Mouse (Mus musculus): Measurements from ENCODE around the gene Pdpn. TPM values are rescaled to one million over a fixed set of nuclear protein-coding genes. Genes with fewer than 3 reads are reported as not detected.

The Pdpn gene
- polyA plus RNA-seq, 1 experiment from 2014 or later, result 51.0 TPM

DNA sequence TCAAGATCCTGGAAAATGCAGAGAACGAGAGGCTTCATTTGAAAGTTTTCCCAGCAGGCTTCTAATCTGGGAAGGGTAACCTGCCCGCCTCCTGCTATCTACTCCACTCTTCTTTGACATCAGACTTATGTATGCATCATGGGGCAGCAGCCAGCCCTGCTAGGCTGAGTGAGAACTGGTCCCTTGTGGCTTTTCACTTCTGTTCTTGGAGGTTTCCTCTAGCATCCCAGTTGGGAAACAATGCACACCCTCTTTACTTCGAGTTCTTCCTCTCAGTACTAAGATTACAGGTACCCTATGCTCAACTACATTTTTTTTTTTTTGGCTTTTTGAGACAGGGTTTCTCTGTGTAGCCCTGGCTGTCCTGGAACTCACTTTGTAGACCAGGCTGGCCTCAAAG lies 28.5 kb downstream of the Pdpn start:
- Histone ChIP-seq H3K9me3 (no peaks in the 10 kb centered on the region), H3K4me2 (no peak overlapping the region), H3K4me3 (no peak overlapping the region), H3K36me3 (no peaks in the 10 kb centered on the region), H3K4me1 (no peaks in the 10 kb centered on the region), H3K27ac (no peak overlapping the region), H3K27me3 (no peaks in the 10 kb centered on the region), H3K9ac (no peak overlapping the region)
- 61% methylated on average over 3 of the region's 3 CpGs for WGBS
- no peak for ATAC-seq (ENCODE audit: borderline replicate concordance, extremely low read depth, low FRiP score, low TSS enrichment)

DNA sequence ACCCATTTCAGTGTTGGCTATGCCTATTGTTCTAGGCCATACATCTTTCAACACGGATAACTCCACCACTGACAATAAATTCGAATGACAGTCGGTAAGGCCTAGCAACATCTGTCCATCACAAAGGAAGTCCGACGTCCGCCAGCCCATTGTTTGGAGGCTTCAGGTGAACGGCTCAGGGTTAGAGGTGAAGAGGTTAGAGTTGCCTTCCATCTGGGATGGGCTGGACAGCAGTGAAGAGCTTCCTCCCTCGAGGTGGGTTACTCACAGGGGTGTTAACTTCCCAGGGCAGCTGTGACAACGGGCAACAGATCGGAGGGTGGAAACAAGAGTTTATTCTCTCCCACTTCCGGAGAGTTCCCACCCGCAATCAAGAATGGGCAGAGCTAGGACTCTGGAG lies 36.7 kb downstream of the Pdpn start:
- Histone ChIP-seq H3K9ac (no peak overlapping the region), H3K36me3 (no peaks in the 10 kb centered on the region), H3K27me3 (no peaks in the 10 kb centered on the region), H3K4me3 (no peak overlapping the region), H3K9me3 (no peaks in the 10 kb centered on the region), H3K27ac (no peak overlapping the region), H3K4me1 (peaks cover 3% of the 10 kb centered on the region; the same call in 1 of the 2 replicates), H3K4me2 (no peak overlapping the region)
- no peak for ATAC-seq (ENCODE audit: borderline replicate concordance, extremely low read depth, low FRiP score, low TSS enrichment)
- WGBS, result 73% methylated on average over 12 of the region's 12 CpGs

DNA sequence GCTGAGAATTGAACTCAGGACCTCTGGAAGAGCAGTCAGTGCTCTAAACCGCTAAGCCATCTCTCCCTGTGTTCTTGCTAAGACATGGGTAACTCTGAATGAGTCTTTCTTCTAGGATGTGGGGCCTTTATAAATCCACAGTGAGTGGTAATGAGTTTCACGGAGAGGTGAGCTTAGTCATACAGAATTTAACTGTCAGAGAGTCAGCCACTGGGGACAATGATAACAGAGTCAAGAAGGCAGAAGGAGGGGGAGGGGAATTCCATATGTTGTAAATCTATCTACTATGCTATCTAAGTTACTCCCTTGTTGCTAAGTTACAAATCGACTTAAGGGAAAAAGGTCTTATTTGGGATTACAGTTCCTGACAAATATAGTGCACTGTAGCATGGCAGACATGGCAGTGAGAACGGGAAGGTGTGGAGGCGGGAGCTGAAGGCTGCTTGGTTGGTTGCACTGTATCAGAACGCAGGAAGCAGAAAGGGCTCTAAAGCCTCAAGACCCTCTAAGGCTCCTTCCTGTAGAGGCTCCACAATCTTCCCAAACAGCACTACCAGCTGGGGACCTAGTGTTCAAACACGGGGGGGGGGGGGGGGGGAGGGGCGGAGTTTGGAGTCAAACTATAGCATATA lies 39.5 kb downstream of the Pdpn start:
- Histone ChIP-seq H3K27ac (no peak overlapping the region), H3K36me3 (no peaks in the 10 kb centered on the region), H3K4me1 (peaks cover 3% of the 10 kb centered on the region; the same call in 1 of the 2 replicates), H3K4me2 (no peak overlapping the region), H3K27me3 (no peaks in the 10 kb centered on the region), H3K4me3 (no peak overlapping the region), H3K9ac (no peak overlapping the region), H3K9me3 (no peaks in the 10 kb centered on the region)
- peak; percentile 50; the same call in 1 of the 2 replicates for ATAC-seq (ENCODE audit: borderline replicate concordance, extremely low read depth, low FRiP score, low TSS enrichment)
- 38% methylated on average over 7 of the region's 8 CpGs for WGBS

DNA sequence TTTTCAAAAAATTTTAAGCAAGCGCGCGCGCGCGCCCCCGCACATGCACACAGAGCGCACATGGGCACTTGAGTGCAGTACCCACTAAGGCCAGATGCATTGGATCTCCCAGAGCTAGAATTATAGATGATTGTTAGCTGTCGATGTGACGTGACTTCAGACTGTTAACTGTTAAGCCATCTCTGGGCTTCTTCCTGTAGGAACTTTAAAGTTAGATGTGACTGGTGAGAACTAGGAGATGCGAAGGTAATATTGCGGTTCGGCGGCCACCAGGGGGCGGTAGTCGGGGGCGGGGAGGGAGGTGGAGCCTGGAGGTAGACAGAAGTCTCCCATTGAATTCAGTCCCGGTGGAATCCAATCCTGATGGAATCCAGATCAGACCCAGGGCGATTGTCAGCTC lies 40.8 kb downstream of the Pdpn start:
- Histone ChIP-seq H3K27ac (no peak overlapping the region), H3K9ac (no peak overlapping the region), H3K27me3 (no peaks in the 10 kb centered on the region), H3K4me1 (peaks cover 3% of the 10 kb centered on the region; the same call in 1 of the 2 replicates), H3K4me3 (no peak overlapping the region), H3K9me3 (no peaks in the 10 kb centered on the region), H3K36me3 (no peaks in the 10 kb centered on the region), H3K4me2 (peak overlapping the region; percentile 46)
- ATAC-seq (ENCODE audit: borderline replicate concordance, extremely low read depth, low FRiP score, low TSS enrichment), result no peak
- 37% methylated on average over 19 of the region's 19 CpGs for WGBS

DNA sequence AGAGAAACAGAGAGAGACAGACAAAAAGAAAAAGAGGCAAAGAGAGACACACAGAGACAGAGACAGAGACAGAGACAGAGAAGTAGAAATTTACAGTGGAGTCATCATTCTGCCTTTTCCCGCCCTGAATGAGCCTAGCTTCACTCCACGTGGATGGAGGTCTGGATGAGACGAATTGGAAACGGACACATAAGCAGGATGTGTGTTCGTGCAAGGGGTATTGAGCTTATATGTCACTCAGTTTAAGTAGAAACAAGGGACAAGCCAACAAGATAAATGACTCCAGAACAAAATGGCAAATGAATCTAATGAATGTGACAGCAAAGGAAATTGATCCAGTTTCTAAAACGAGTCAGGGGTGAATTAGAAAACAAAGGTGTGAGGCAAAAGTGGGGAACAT lies 41.4 kb downstream of the Pdpn start:
- H3K27ac ChIP-seq, result no peak overlapping the region
- H3K4me2 ChIP-seq, result peak overlapping the region; percentile 46; the same call in 1 of the 2 replicates
- H3K9me3 ChIP-seq, result no peaks in the 10 kb centered on the region
- ATAC-seq (ENCODE audit: borderline replicate concordance, extremely low read depth, low FRiP score, low TSS enrichment), result no peak
- 43% methylated on average over 6 of the region's 6 CpGs for WGBS
- H3K27me3 ChIP-seq, result no peaks in the 10 kb centered on the region
- H3K9ac ChIP-seq, result no peak overlapping the region
- H3K4me1 ChIP-seq, result peaks cover 3% of the 10 kb centered on the region; the same call in 1 of the 2 replicates
- H3K4me3 ChIP-seq, result no peak overlapping the region
- H3K36me3 ChIP-seq, result no peaks in the 10 kb centered on the region

DNA sequence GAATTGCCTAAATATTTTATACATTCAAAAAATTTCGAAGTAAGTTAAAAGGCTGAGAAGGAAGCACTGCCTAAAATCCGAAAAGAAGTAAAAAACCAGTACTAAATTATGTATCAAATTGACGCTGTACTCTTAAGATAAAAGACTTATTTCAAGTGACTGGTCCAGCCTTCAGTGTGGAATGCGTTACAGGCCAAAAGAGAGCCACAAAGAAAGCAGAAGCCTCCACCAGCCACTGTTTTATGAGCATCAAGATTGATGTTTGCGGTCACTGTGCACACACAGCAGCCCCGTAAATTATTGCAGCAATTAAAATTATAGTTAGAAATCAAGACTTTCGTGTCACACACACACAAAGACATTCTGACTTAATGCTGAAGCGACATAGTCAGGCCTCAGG lies 43.8 kb downstream of the Pdpn start:
- Histone ChIP-seq H3K4me2 (no peak overlapping the region), H3K4me1 (peaks cover 3% of the 10 kb centered on the region; the same call in 1 of the 2 replicates), H3K27ac (peak overlapping the region; percentile 53), H3K4me3 (no peak overlapping the region), H3K27me3 (no peaks in the 10 kb centered on the region), H3K9ac (no peak overlapping the region), H3K9me3 (no peaks in the 10 kb centered on the region), H3K36me3 (no peaks in the 10 kb centered on the region)
- WGBS, result 53% methylated on average over 8 of the region's 8 CpGs
- no peak for ATAC-seq (ENCODE audit: borderline replicate concordance, extremely low read depth, low FRiP score, low TSS enrichment)

DNA sequence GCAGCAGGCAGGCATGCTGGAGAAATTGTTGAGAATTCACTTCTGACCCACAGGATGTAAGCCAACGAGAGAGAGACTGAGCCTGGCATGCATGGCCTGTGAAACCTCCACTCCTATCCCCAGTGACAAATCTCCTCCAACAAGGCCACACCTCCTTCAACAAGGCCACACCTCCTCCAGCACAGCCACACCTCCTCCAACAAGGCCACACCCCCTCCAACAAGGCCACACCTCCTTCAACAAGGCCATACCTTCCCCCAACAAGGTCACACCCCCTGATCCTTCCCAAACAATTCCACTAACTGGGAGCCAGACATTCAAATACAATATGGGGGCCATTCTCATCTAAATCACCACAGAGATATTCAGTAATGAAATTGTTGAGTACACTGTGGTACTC lies 46.0 kb downstream of the Pdpn start:
- Histone ChIP-seq H3K4me2 (no peak overlapping the region), H3K27ac (no peak overlapping the region), H3K4me1 (no peaks in the 10 kb centered on the region), H3K27me3 (no peaks in the 10 kb centered on the region), H3K4me3 (no peak overlapping the region), H3K36me3 (no peaks in the 10 kb centered on the region), H3K9me3 (no peaks in the 10 kb centered on the region), H3K9ac (no peak overlapping the region)
- 75% methylated on average over 1 of the region's 1 CpGs for WGBS
- ATAC-seq (ENCODE audit: borderline replicate concordance, extremely low read depth, low FRiP score, low TSS enrichment), result no peak

DNA sequence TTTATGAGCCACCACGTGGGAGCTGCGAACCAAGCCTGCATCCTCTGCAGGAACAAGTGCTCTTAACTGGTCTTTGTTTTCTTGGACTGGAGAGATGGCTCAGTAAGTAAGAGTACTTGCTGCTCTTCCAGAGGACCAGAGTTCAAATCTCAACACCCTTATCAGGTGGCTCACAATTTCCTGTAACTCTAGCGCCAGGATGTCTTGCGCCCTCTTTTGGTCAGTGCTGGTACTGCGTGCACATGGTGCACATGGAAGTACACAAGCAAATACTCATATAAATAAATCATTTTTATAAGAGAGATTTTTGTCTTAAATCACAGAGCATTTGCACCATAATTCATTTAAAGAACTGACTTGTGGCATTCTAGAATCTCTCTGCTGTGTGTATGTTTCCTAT lies 51.3 kb downstream of the Pdpn start:
- H3K27me3 ChIP-seq, result no peaks in the 10 kb centered on the region
- WGBS, result 74% methylated on average over 5 of the region's 5 CpGs
- no peak overlapping the region for H3K4me2 ChIP-seq
- no peak overlapping the region for H3K9ac ChIP-seq
- H3K36me3 ChIP-seq, result no peaks in the 10 kb centered on the region
- no peak for ATAC-seq (ENCODE audit: borderline replicate concordance, extremely low read depth, low FRiP score, low TSS enrichment)
- H3K9me3 ChIP-seq, result no peaks in the 10 kb centered on the region
- no peak overlapping the region for H3K4me3 ChIP-seq
- H3K27ac ChIP-seq, result no peak overlapping the region
- H3K4me1 ChIP-seq, result no peaks in the 10 kb centered on the region

DNA sequence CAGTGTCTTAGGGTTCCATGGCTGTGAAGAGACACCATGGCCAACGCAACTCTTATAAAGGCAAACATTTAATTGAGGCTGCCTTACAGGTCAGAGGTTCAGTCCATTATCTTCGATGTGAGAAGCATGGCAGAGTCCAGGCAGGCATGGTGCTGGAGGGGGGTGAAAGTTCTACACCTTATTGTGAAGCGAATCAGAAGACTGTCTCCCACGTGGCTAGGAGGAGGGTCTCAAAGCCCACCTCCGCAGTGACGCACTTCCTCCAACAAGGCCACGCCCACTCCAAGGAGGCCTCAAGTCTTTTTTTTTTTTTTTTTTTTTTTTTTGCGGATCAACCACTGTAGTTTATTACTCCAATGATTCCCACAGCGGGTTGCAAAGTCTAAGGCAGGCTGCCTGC lies 58.1 kb downstream of the Pdpn start:
- Histone ChIP-seq H3K4me1 (peaks cover 4% of the 10 kb centered on the region; the same call in 1 of the 2 replicates), H3K9me3 (no peaks in the 10 kb centered on the region), H3K27me3 (no peaks in the 10 kb centered on the region), H3K36me3 (no peaks in the 10 kb centered on the region), H3K9ac (no peak overlapping the region), H3K4me3 (no peak overlapping the region), H3K27ac (no peak overlapping the region), H3K4me2 (no peak overlapping the region)
- 66% methylated on average over 9 of the region's 9 CpGs for WGBS
- ATAC-seq (ENCODE audit: borderline replicate concordance, extremely low read depth, low FRiP score, low TSS enrichment), result no peak

DNA sequence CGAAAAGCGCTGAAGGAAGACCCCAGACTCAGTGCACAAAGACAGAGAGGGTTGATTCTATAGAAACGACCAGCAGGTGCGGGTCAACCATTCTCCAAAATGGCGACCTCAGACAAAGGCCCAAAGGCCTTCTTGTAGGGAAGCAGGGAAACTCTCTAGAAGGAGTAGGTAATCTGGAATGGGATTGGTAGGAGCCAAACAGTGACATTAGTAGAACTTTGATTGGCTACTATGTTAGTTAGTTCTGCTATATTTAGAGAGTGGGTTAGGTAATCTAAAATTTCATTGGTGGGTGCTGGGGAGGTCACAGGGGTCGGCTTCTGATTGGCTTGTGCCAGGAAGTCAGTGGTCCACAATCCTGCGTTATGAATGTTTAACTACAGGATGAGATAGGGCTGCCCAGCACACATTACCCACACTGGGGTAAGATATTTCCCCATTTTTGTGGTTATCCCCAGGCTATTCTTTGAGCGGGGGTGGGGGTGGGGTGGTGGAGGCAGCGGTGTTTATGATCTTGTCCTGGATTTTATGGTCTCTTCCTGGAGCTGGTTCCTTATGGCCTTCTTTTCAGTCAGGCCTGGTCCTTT lies 59.7 kb downstream of the Pdpn start:
- H3K4me1 ChIP-seq, result peaks cover 4% of the 10 kb centered on the region; the same call in 1 of the 2 replicates
- no peak for ATAC-seq (ENCODE audit: borderline replicate concordance, extremely low read depth, low FRiP score, low TSS enrichment)
- no peaks in the 10 kb centered on the region for H3K27me3 ChIP-seq
- H3K4me3 ChIP-seq, result no peak overlapping the region
- no peaks in the 10 kb centered on the region for H3K36me3 ChIP-seq
- no peak overlapping the region for H3K9ac ChIP-seq
- no peaks in the 10 kb centered on the region for H3K9me3 ChIP-seq
- 88% methylated on average over 9 of the region's 9 CpGs for WGBS
- no peak overlapping the region for H3K27ac ChIP-seq
- H3K4me2 ChIP-seq, result no peak overlapping the region

DNA sequence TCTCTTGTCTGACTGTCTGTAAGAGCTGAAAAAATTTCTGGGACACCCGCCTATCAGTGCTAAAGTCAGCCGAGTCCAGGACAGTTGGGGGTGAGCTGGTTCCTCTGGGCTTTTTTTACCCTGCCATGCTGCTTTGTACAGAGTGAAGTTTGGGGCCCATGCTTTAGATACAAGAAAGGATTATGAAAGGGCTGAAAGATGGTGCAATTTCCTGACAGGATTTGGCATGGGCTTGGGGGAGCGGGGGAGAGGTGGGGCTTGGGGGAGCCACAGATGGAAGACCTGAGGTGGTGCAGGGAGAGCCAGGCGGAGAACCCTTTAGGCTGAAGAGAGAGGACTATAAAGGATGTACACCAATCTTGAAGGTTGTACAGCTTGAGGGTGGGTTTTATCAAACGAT lies 60.2 kb downstream of the Pdpn start:
- Histone ChIP-seq H3K9ac (no peak overlapping the region), H3K4me1 (peaks cover 4% of the 10 kb centered on the region; the same call in 1 of the 2 replicates), H3K4me2 (no peak overlapping the region), H3K9me3 (no peaks in the 10 kb centered on the region), H3K27ac (no peak overlapping the region), H3K4me3 (no peak overlapping the region), H3K36me3 (no peaks in the 10 kb centered on the region), H3K27me3 (no peaks in the 10 kb centered on the region)
- ATAC-seq (ENCODE audit: borderline replicate concordance, extremely low read depth, low FRiP score, low TSS enrichment), result no peak
- 92% methylated on average over 5 of the region's 5 CpGs for WGBS

DNA sequence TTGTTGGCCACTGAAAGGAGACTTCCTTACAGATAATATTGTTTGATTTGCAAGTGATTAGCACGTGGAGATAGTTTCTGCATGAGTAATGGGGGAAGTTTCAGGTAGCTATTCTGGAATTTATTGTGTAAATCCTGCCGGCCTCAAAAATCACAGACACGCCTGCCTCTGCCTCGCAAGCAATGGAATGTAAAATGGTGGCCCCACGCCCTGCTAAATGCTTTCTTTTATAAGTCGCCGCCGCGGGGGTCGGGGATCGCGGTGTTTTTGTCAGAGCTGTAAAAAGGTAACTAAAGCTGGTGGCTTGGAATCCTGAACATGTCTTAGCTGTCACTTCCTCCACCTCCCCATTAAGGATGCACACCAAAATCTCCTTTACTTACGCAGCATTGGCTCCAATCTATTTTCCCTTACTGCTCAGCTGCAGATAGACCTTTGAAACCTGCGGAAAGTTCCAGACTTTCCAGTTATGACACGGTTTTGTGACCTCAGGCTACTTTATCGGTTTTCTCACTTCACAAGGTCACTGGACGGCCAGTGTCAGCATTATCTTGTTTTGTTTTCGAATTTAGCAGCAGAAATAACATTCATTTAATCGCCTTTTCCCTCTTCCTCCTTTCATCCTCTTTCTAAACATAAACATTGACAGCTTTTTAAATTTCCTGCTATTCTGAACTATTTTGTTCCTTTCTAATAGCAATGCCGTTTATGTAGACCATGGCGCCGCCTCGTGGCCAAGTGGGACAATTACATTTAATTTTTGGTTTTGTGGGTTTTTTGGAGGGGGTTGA lies 60.9 kb downstream of the Pdpn start:
- Histone ChIP-seq H3K4me3 (peak overlapping the region; percentile 17), H3K4me1 (peaks cover 4% of the 10 kb centered on the region; the same call in 1 of the 2 replicates), H3K27ac (no peak overlapping the region), H3K27me3 (no peaks in the 10 kb centered on the region), H3K36me3 (no peaks in the 10 kb centered on the region), H3K4me2 (peak overlapping the region; percentile 48), H3K9ac (no peak overlapping the region), H3K9me3 (no peaks in the 10 kb centered on the region)
- WGBS, result 16% methylated on average over 23 of the region's 23 CpGs
- no peak for ATAC-seq (ENCODE audit: borderline replicate concordance, extremely low read depth, low FRiP score, low TSS enrichment)
